Mouse (Mus musculus) E14TG2a.4 (cell line): ENCODE measurements around the gene Man2b1.

Experiments used
- CTCF ChIP-seq: conservative IDR thresholded peaks from 2 replicates; pipeline ENCODE4 v1.5.1; 2014; ENCODE audit warnings: low read length
- NANOG ChIP-seq: IDR thresholded peaks from 2 replicates; pipeline ENCODE4 v1.6.1; 2014; ENCODE audit warnings: borderline replicate concordance, low read length, mixed read lengths

- TF ChIP-seq CTCF = no peak
- TF ChIP-seq NANOG = no peak
Observed at GRCm38 (mm10) chr8:85080532-85081215, 2.4 kb upstream of the Man2b1 start, which contains the start of gene Wdr83os.
